Mouse (Mus musculus) liver, adult 2 months (tissue): ENCODE results near the gene Mindy3.

Source experiments
- CTCF ChIP-seq: fragments of 200-500 bp; IDR thresholded peaks from 2 replicates; pipeline ENCODE4 v1.5.1; 2011; ENCODE audit warnings: low read depth, low read length, control low read depth
- POLR2A ChIP-seq: fragments of 200-500 bp; IDR thresholded peaks from 2 replicates; pipeline ENCODE4 v1.6.1; 2011; ENCODE audit warnings: low read length, control low read depth; ENCODE audit not compliant: insufficient read depth; ENCODE audit errors: extremely low read depth

DNA sequence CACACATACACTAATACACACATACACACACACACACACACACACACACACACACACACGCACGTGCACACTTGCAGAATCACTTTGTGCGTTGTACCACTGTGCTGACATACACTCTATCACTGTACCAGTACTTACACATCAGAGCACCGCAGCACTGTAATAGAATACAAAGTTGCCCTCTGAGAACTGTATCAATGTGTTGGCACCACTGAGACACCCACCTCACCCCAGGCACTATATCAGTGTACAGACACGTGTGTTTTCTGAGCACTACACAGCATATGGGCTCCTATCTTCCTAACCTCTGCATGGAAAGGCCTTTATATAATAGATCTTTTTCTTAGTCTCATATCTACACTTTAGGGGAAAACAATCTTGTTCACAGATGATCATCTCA lies 64.4 kb downstream of the Mindy3 start:
- TF ChIP-seq POLR2A (no peak), CTCF (no peak)
